Mouse (Mus musculus): ENCODE results near the gene Napa.

- TF ChIP-seq CTCF (IDR thresholded peaks at IDR 0.05; ENCODE audit: control insufficient read depth, insufficient read depth, insufficient replicate concordance, low read depth, low read length) (no peak), POLR2A (IDR thresholded peaks at IDR 0.05; ENCODE audit: control insufficient read depth, low read depth, low read length) (no peak)
Measured at GRCm38 (mm10) chr7:16155132-16155872, 57.0 kb downstream of the Napa start.

Measured in testis, adult 2 months (tissue).